Mouse (Mus musculus) MN1 (cell line): Measurements from ENCODE around the gene Gm4498.
"Not testable (repeated sequence)": the region's sequence is repeated elsewhere in the genome, so short reads cannot be mapped to it uniquely, and the experiment has no call there.

Experiments
- DNase-seq: peaks from one replicate; pipeline ENCODE4 v3.0.0-alpha.2; 2016; ENCODE audit warnings: low spot score

The Gm4498 gene

DNA sequence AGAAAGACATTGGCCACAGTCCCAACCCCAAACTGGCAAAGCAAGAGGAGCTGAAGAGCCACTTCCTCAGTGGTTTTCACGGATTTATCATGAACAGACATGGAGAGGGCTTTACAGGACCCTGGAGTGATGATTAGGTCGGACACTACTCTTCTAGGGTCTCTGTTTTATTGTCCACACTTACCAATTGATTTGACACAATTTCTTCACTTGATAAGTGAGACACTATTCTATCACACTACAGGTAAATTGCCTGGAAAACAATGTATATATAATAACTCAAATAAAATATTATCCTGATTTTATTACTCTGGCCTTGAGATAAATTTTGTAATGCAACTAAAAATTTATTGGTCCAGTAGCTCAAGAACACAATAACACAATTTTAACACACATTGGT lies at the start of gene Gm4498:
Gm4498 (minus strand) TSS at position 101 of the 400 bp plus-strand sequence.
- not testable (repeated sequence) for DNase-seq

- not testable (repeated sequence) for DNase-seq
Observed at GRCm38 (mm10) chr7:20262734-20263133, 29.1 kb upstream of the Gm4498 start, which contains the start of gene Gm5890. Gene Gm5890, minus strand, starts transcription at chr7:20262834.

DNA sequence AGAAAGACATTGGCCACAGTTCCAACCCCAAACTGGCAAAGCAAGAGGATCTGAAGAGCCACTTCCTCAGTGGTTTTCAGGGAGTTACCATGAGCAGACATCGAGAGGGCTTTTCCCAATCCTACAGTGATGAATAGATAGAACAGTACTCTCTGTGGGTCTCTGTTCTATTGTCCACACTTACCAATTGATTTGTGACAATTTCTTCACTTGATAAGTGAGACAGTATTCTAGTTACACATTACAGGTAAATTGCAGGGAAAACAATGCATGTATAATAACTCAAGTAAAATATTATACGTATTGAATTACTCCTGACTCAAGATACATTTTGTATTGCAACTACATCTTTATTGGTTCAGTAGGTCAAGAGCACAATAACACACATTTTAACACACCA lies 28.1 kb downstream of the Gm4498 start, which contains the start of gene Gm6164:
Gm6164 (minus strand) TSS at position 101 of the 400 bp plus-strand sequence.
- DNase-seq, result not testable (repeated sequence)

GRCm38 (mm10) chr7:20193410-20193809 lies 40.2 kb downstream of the Gm4498 start, which contains the start of gene Vmn1r95:
Gene Vmn1r95, plus strand, starts transcription at chr7:20193710.
- DNase-seq, result not testable (repeated sequence)
